Mouse (Mus musculus) duodenum, adult 2 months (tissue): ENCODE measurements around the gene March1. TPM values are rescaled to one million over a fixed set of nuclear protein-coding genes. Genes with fewer than 3 reads are reported as not detected.

Experiments
- polyA plus RNA-seq: library from polyadenylated mRNA; depleted of rRNA; stranded (reverse); fragments of >200 nt; gene quantifications from 2 replicates; pipeline ENCODE4 v1.2.3, GENCODE M21; 2012; ENCODE audit warnings: low replicate concordance; rRNA removed

The March1 gene
- polyA plus RNA-seq = 0.20 and 0.23 TPM in 2 replicates

DNA sequence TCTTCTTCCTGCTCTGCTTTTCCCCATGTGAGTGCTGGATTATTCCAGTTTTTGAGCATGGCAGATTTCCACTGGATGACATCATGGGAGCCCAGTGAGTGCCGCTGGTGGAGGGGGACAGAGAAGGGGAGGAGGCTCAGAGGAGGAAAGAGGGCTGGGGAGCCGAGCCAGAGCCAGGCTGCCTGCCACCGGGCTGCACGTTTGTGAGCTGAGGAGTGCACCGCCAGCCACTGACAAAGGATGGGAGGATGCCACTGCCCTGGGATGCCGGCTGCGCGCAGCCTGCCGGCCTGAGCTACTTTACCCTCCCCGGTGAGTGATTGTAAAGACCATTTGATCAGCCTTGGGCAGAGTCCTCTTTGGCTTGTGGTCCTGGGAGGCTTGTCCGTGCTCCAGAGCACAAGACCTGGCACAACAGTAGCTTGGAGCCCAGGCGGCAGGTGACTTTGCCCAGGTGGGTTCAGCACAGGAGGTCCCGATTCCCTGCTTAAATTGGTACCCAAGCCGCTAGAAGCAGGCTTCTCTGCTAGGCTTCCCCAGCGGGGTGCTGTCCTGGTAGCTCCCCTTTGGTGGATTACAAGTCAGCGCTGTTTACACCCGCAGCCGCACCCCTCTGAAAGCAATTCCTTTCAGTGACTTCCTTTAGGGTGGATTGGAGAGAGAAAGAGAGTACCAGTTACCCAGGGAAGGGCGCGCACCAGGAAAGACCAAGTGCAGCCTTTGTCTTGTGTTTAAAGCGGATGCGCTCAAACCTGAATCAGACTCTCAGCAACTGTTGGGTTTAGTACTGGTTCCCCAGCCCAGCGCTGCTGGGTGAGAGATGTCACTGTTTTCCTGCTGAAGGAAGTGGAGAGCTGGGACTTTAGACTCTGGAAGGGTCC is at the start of gene March1:
Gene March1, plus strand, starts transcription at position 30 of the 881 bp plus-strand sequence.

DNA sequence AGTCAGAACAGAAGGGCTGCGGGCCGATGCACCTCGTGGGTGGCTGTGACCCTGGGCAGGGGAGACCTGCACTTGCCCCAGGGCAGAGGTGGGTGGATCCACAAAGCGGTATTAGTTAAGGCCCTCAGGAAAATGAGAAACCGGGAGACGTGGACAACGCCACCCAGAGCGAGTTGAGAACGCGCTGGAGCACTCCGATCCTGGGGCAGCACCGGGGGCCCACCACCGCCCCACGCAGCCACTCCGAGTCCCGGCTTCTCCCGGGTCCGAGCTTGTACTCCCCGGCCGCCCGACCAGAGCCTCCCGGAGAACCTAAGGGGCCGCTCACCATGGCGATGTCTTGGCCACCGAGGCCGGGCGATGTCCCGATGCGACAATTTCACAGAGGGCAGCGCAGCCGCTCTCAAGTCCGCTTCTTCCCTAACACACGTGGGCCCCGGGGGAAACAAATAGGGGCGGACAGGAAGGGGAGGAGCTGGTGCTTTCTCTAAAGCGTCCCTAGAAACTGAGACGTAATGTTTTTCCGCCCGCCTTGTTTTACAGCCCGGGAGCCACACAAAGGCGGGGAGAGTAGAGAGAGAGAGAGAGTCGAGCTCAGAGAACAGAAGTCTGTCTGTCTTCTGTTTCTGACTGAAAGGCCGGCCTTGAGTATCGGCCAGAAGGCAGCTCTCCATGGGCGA is 868.5 kb downstream of the March1 start, which contains the start of gene Tma16:
Gene Tma16, minus strand, starts transcription at position 447 of the 680 bp plus-strand sequence.

GRCm38 (mm10) chr8:66511537-66511936 is 893.8 kb downstream of the March1 start, which contains the start of gene Tktl2:
Gene Tktl2, plus strand, starts transcription at chr8:66511756.

